Mouse (Mus musculus) intestine, embryonic 14.5 days (tissue): Measurements from ENCODE around the gene Gm17455. TPM values are rescaled to one million over a fixed set of nuclear protein-coding genes. Genes with fewer than 3 reads are reported as not detected.
A peak's percentile ranks its signal among the peaks of the same experiment; 100 is the strongest.

Experiments
- ATAC-seq: fragments of 200-750 bp; cut with Nextera tagmentation; replicated peaks from 2 replicates; pipeline ENCODE4 v1.8.0; 2017; ENCODE audit warnings: low read depth, moderate number of reproducible peaks, moderate TSS enrichment, moderate library complexity; ENCODE audit not compliant: low FRiP score, low TSS enrichment
- DNase-seq: peaks from one replicate; pipeline ENCODE4 v3.0.0-alpha.2; 2018; ENCODE audit warnings: low spot score
- H3K27ac ChIP-seq: fragments of 300-500 bp; sonication (generic); 2 replicates; pipeline ENCODE4 v1.5.1; 2014; ENCODE audit warnings: low read depth, mild to moderate bottlenecking, control low read depth
- H3K27me3 ChIP-seq: fragments of 300-500 bp; sonication (generic); replicated peaks from 2 replicates; pipeline ENCODE4 v1.6.1; 2014; ENCODE audit warnings: low read length, control low read depth; ENCODE audit not compliant: control insufficient read depth, insufficient read depth
- H3K36me3 ChIP-seq: fragments of 300-500 bp; sonication (generic); 2 replicates; pipeline ENCODE4 v1.6.1; 2014; ENCODE audit warnings: low read length, control low read depth; ENCODE audit not compliant: control insufficient read depth, insufficient read depth
- H3K4me1 ChIP-seq: fragments of 300-500 bp; sonication (generic); replicated peaks from 2 replicates; pipeline ENCODE4 v1.6.1; 2014; ENCODE audit warnings: low read length, control low read depth, mixed read lengths; ENCODE audit not compliant: control insufficient read depth, insufficient read depth
- H3K4me2 ChIP-seq: fragments of 300-500 bp; sonication (generic); 2 replicates; pipeline ENCODE4 v1.6.1; 2014; ENCODE audit warnings: low read length
- H3K4me3 ChIP-seq: fragments of 300-500 bp; sonication (generic); 2 replicates; pipeline ENCODE4 v1.5.1; 2014; ENCODE audit warnings: low read depth, low read length, control low read depth, mixed read lengths
- H3K9ac ChIP-seq: fragments of 300-500 bp; sonication (generic); 2 replicates; pipeline ENCODE4 v1.6.1; 2014; ENCODE audit warnings: mild to moderate bottlenecking, low read length
- H3K9me3 ChIP-seq: fragments of 300-500 bp; sonication (generic); 2 replicates; pipeline ENCODE4 v1.6.1; 2016; ENCODE audit warnings: low read length, control low read depth; ENCODE audit not compliant: control insufficient read depth
- WGBS: fragments of 180-500 bp; shearing (Covaris S2); extraction: QIAGEN DNeasy Blood & Tissue Kit; methylation state at CpG from one replicate; pipeline ENCODE4 v1.1.7; 2014; 5-methylcytosine and 5-hydroxymethylcytosine counted together
- polyA plus RNA-seq: library from polyadenylated mRNA; unstranded; fragments of >200 nt; fragmentation: Nextera tagmentation; extraction: Ambion mirVana; gene quantifications from 2 replicates; pipeline ENCODE4 v1.2.1, GENCODE M21; 2014

The Gm17455 gene
- polyA plus RNA-seq, 1 experiment from 2014 or later: 2.3 TPM

DNA sequence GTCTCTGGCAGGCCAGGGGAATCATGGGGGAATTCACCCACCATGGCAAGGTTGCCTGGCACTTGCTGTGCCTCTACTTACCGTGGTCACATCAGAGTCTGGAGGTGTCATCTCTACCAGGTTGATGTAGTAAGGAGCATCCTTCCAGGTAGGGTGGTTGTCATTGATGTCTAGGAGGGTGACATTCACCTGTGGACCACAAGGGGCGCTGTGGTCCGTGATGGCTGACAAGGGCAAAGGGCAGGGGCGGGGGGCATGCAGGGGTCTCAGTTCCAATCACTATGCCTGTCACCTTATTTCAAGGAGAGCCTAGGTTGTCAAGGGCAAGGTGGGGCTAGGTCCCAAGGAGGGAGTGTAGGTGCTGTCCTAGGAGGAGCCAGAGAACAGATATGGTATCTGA, 20.1 kb downstream of the Gm17455 start:
- ATAC-seq (no peak), DNase-seq (no peak)
- Histone ChIP-seq H3K27ac (no peak overlapping the region), H3K27me3 (no peaks in the 10 kb centered on the region), H3K4me1 (no peaks in the 10 kb centered on the region), H3K4me3 (no peak overlapping the region), H3K36me3 (no peaks in the 10 kb centered on the region), H3K9ac (no peak overlapping the region), H3K4me2 (no peak overlapping the region), H3K9me3 (no peaks in the 10 kb centered on the region)
- 26% methylated on average over 4 of the region's 4 CpGs for WGBS

DNA sequence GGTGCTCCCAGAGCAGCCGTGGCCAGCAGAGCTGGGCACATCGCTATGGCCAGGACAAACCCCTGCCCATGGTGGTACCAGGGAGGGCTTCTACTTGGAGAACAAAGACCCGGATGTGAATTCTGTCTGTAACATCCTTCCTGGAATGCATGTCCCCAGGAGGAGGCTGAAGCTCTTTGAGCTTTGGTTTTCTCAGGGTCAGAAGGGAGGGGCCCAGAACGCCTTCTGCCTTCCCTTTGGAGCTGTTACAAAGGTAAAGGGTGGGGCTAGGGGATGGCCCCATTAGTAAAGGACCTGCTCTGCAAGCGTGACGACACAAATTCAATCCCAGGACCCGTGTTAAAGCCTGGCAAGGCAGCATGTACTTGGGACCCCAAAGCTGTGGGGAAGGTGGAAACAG, 23.2 kb downstream of the Gm17455 start:
- Histone ChIP-seq H3K36me3 (no peaks in the 10 kb centered on the region), H3K27me3 (no peaks in the 10 kb centered on the region), H3K9me3 (peaks cover 7% of the 10 kb centered on the region; the same call in 1 of the 2 replicates), H3K9ac (no peak overlapping the region), H3K27ac (no peak overlapping the region), H3K4me2 (no peak overlapping the region), H3K4me1 (no peaks in the 10 kb centered on the region), H3K4me3 (no peak overlapping the region)
- WGBS: 58% methylated on average over 7 of the region's 7 CpGs
- DNase-seq (no peak), ATAC-seq (no peak)

DNA sequence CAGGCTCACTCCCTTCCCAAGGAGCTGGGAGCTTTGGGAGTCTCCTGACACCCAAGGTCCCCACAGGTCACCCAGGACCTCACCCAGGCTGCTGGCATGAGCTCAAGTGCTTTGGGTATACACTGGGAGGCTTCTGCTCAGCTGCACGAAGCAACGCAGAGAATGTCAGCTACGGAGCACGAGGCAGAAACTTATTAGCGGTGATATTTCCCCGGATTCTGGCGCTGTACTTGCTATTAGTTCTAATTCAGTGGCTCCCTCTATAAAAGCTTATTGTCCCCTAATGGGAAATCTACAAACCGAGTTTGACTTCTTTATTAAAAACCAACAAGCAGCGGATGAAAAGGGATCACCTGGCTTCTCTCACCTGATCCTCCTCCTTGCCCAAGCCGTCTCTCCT, 30.5 kb downstream of the Gm17455 start:
- WGBS: 78% methylated on average over 10 of the region's 10 CpGs
- DNase-seq (no peak), ATAC-seq (no peak)
- Histone ChIP-seq H3K9ac (no peak overlapping the region), H3K27me3 (no peaks in the 10 kb centered on the region), H3K27ac (no peak overlapping the region), H3K36me3 (no peaks in the 10 kb centered on the region), H3K9me3 (peaks cover 7% of the 10 kb centered on the region; the same call in 1 of the 2 replicates), H3K4me3 (no peak overlapping the region), H3K4me2 (no peak overlapping the region), H3K4me1 (no peaks in the 10 kb centered on the region)

DNA sequence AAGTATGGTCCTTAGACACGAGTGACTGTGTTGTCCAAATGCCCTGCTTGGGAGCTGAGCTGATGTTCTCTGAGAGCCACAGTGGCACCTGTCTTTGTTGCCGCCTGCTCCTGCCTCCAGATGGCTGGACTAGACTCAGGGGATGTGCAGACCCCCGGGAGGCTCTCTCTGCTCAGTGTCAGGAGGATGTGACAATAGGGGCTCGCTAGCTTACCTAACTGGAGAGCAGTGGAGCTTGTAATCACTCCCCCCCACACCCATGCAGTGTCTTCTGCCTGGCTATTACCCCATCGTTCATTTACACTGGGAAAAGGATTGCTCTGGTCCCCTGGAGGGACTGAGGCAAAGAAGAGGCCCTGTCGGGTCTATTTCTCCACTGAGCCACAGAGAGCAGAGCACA, 31.1 kb downstream of the Gm17455 start:
- ATAC-seq (no peak), DNase-seq (no peak)
- H3K9ac ChIP-seq: no peak overlapping the region
- peaks cover 4% of the 10 kb centered on the region; the same call in 1 of the 2 replicates for H3K9me3 ChIP-seq
- H3K27me3 ChIP-seq: no peaks in the 10 kb centered on the region
- no peaks in the 10 kb centered on the region for H3K4me1 ChIP-seq
- H3K4me3 ChIP-seq: no peak overlapping the region
- H3K27ac ChIP-seq: no peak overlapping the region
- H3K4me2 ChIP-seq: no peak overlapping the region
- WGBS: 47% methylated on average over 6 of the region's 6 CpGs
- H3K36me3 ChIP-seq: no peaks in the 10 kb centered on the region

DNA sequence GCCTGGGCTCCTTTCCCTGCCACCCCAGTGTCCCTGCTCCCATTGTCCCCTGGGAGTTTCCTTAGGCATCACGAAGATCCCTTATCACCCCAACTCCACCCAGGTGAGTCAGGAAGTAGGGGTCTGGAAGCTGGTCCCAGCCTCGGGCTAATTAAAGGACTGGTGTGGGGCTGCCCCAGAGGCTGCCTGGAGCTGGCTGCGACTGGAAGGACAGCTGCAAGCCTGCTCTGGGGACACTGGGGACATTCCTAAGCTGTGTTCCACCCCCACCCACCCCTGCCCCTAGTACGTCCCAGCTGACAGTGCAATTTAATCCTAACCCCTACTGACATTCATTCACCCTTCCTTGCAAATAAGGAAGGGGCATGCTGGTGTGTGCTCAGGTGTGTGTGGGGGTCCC, 33.2 kb downstream of the Gm17455 start:
- no peak overlapping the region for H3K9ac ChIP-seq
- H3K9me3 ChIP-seq: no peaks in the 10 kb centered on the region
- no peaks in the 10 kb centered on the region for H3K4me1 ChIP-seq
- no peaks in the 10 kb centered on the region for H3K27me3 ChIP-seq
- H3K4me2 ChIP-seq: no peak overlapping the region
- H3K4me3 ChIP-seq: no peak overlapping the region
- ATAC-seq (no peak), DNase-seq (no peak)
- no peak overlapping the region for H3K27ac ChIP-seq
- WGBS: 34% methylated on average over 4 of the region's 4 CpGs
- H3K36me3 ChIP-seq: no peaks in the 10 kb centered on the region

DNA sequence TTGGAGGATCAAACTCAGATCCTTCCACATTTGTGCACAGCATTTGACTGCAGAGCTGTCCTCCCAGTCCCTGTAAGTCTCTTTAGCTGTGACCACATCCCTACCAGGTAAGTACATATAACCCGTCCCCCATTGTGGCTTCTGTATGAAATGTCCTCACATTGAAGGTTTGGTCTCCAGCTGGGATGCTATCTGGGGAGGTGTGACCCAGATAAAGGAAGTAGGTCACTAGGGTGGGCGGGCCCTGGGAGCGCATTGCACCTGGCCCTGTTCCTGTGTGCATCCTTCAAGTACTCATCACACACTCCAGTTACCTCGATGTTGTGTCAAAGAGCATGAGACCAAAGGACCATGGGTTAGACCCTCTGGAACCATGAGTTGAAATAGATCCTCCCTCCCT, 42.8 kb downstream of the Gm17455 start:
- no peaks in the 10 kb centered on the region for H3K9me3 ChIP-seq
- no peak overlapping the region for H3K4me2 ChIP-seq
- H3K9ac ChIP-seq: no peak overlapping the region
- ATAC-seq: no peak
- no peak for DNase-seq
- no peak overlapping the region for H3K27ac ChIP-seq
- H3K27me3 ChIP-seq: no peaks in the 10 kb centered on the region
- WGBS: 89% methylated on average over 4 of the region's 4 CpGs
- no peak overlapping the region for H3K4me3 ChIP-seq
- no peaks in the 10 kb centered on the region for H3K36me3 ChIP-seq
- H3K4me1 ChIP-seq: no peaks in the 10 kb centered on the region

DNA sequence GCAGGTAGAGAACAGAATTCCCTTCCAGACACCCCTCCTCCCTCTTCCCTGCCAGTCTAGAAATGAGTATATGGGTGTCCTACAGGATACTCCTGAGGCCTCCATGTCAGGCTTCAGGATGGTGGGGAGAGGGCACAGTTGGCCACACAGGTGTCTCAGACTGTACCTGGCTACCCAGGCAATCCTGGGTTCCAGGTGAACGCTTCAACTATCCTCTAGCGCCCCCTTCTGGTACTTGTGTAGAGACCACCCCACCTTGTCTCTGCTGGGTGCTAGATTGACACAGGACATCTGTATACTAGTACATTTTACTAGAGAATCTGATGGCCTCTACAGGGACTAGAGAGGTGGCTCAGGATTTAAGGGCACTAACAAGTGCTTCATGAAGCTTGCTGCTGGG, 43.6 kb downstream of the Gm17455 start:
- ATAC-seq (no peak), DNase-seq (no peak)
- Histone ChIP-seq H3K36me3 (no peaks in the 10 kb centered on the region), H3K4me3 (no peak overlapping the region), H3K27me3 (no peaks in the 10 kb centered on the region), H3K27ac (no peak overlapping the region), H3K9me3 (no peaks in the 10 kb centered on the region), H3K4me2 (no peak overlapping the region), H3K4me1 (no peaks in the 10 kb centered on the region), H3K9ac (no peak overlapping the region)
- 3% methylated on average over 2 of the region's 2 CpGs for WGBS

DNA sequence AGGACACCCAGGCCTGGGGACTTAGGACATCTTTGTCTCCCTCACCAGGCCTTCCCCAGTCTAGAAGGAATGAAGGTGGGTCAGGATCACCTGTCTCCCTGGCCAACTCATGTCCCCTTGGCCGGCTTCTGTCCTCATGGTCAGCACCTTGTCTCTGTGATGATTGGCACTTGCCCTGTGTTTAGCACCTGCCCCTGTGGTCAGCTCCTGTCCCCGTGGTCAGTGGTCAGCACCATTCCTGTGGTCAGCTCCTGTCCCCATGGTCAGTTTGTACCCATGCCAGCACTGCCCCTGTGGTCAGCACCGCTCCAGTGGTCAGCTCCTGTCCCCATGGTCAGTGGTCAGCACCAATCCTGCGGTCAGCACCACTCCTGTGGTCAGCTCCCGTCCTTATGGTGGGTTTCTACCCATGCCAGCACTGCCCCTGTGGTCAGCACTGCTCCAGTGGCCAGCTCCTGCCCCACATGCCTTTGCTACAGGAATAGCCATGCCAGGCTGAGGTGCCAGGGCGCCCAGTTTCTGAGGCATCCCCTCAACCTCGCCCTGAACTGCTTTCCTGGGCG, 45.6 kb downstream of the Gm17455 start:
- no peaks in the 10 kb centered on the region for H3K27me3 ChIP-seq
- H3K4me2 ChIP-seq: no peak overlapping the region
- H3K9me3 ChIP-seq: no peaks in the 10 kb centered on the region
- ATAC-seq: no peak
- H3K4me1 ChIP-seq: no peaks in the 10 kb centered on the region
- 66% methylated on average over 8 of the region's 8 CpGs for WGBS
- no peak overlapping the region for H3K27ac ChIP-seq
- no peaks in the 10 kb centered on the region for H3K36me3 ChIP-seq
- H3K9ac ChIP-seq: no peak overlapping the region
- H3K4me3 ChIP-seq: no peak overlapping the region
- peak; percentile 58 for DNase-seq

DNA sequence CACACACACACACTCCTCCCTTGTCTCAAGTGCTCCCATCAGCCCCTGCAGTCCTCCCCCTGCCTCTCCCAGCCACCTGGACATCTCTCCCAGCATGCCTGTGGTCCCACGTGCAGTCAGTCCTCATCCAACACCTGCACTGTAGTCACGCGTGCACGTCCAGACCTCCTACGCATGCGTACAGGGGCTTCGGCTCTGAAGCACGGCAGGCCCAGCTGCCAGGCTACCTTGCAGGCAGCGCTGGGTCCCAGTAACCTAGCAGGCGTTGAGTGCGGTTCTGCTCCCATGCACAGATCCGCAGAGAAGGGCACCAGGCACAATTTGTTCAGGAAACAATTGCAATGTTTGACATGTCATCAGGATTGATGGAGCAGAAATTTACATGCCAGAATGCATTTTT, 47.7 kb downstream of the Gm17455 start:
- Histone ChIP-seq H3K4me3 (no peak overlapping the region), H3K9me3 (no peaks in the 10 kb centered on the region), H3K4me1 (no peaks in the 10 kb centered on the region), H3K27ac (no peak overlapping the region), H3K27me3 (no peaks in the 10 kb centered on the region), H3K9ac (no peak overlapping the region), H3K4me2 (no peak overlapping the region), H3K36me3 (no peaks in the 10 kb centered on the region)
- DNase-seq: no peak
- ATAC-seq: no peak
- 75% methylated on average over 12 of the region's 12 CpGs for WGBS
